Mouse (Mus musculus): ENCODE measurements at regions not wholly inside any gene's neighbourhood (a gene's known extent, or its start where the extent isn't known, plus 50 kb on each side); places are given as distances from the start of the nearest gene placed in this dataset.

GRCm38 (mm10) chr9:61199891-61200290 lies 172.3 kb upstream of the Tle3 start:
- TF ChIP-seq CTCF (IDR thresholded peaks at IDR 0.05; ENCODE audit: low read depth), result no peak
- DNase-seq, result peak; percentile 48
- Histone ChIP-seq H3K9ac (no peak overlapping the region), H3K27me3 (ENCODE audit: insufficient read depth, low read length) (no peaks in the 10 kb centered on the region), H3K27ac (ENCODE audit: low read depth) (no peak overlapping the region), H3K4me2 (no peak overlapping the region), H3K36me3 (ENCODE audit: insufficient read depth) (no peaks in the 10 kb centered on the region), H3K9me3 (ENCODE audit: low read depth, low read length) (no peaks in the 10 kb centered on the region), H3K4me3 (ENCODE audit: low read depth, low read length) (no peak overlapping the region), H3K4me1 (ENCODE audit: insufficient read depth) (peaks cover 7% of the 10 kb centered on the region; the same call in 1 of the 2 replicates)
- WGBS, result 14% methylated on average over 8 of the region's 8 CpGs
- peak; percentile 62; the same call in 1 of the 2 replicates for ATAC-seq (ENCODE audit: insufficient read depth)

DNA sequence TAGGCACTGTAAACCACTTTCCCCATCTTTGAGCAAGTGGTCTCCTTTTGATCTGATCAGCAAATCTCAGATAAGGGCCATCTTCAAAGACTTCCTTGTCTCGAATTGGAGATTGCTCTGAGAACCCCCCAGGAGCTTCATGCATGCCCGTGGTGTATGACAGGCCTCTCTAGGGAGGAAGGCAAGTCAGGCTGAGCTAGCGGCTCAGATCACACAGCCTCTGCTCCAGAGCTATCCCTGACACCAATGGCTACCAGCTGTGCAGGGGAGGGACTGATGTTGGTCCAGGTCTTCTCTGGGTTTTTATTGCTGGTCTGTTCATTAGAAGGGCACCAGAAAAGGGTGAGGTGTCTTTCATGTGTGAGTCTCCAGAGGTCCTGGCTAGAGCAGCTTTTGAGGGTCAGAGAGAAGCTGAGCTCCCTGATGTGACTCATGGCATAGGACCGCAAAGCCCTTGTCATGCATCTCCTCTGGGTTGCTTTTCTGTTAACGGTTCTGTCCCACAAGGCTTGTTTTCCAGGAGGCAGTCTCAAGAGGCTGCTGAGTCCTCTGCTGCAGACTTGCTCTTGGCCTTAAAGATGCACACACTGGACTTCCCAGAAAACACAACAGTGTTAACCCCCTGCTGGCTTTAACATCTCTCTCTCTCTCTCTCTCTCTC lies 171.7 kb upstream of the Tle3 start:
- Histone ChIP-seq H3K9me3 (ENCODE audit: low read depth, low read length) (no peaks in the 10 kb centered on the region), H3K27me3 (ENCODE audit: insufficient read depth, low read length) (no peaks in the 10 kb centered on the region), H3K27ac (ENCODE audit: low read depth) (no peak overlapping the region), H3K36me3 (ENCODE audit: insufficient read depth) (no peaks in the 10 kb centered on the region), H3K9ac (no peak overlapping the region), H3K4me3 (ENCODE audit: low read depth, low read length) (no peak overlapping the region), H3K4me2 (no peak overlapping the region), H3K4me1 (ENCODE audit: insufficient read depth) (peaks cover 7% of the 10 kb centered on the region; the same call in 1 of the 2 replicates)
- DNase-seq (peak; percentile 47), ATAC-seq (ENCODE audit: insufficient read depth) (no peak)
- no peak for TF ChIP-seq CTCF (IDR thresholded peaks at IDR 0.05; ENCODE audit: low read depth)
- 25% methylated on average over 5 of the region's 5 CpGs for WGBS

DNA sequence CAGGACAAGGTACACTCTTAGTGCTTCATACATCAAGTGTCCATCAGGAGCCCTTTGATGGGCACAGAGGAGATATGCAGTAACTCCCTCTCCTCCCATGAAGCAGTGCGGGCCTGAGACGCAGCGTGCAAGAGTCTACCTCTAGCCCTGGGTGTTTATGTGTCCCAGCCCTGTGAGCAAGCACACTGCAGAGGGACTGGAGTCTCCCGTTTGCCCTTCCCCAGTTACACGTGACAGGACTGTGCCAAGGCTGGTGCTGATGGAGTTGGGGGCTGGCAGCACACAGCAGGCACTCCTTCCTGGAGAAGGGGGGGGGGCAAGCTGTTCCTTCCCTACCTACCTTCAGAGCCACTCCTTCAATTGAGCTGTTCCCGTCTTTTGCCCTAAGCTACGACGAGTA lies 167.1 kb upstream of the Tle3 start:
- 75% methylated on average over 8 of the region's 8 CpGs for WGBS
- ATAC-seq (ENCODE audit: insufficient read depth), result no peak

DNA sequence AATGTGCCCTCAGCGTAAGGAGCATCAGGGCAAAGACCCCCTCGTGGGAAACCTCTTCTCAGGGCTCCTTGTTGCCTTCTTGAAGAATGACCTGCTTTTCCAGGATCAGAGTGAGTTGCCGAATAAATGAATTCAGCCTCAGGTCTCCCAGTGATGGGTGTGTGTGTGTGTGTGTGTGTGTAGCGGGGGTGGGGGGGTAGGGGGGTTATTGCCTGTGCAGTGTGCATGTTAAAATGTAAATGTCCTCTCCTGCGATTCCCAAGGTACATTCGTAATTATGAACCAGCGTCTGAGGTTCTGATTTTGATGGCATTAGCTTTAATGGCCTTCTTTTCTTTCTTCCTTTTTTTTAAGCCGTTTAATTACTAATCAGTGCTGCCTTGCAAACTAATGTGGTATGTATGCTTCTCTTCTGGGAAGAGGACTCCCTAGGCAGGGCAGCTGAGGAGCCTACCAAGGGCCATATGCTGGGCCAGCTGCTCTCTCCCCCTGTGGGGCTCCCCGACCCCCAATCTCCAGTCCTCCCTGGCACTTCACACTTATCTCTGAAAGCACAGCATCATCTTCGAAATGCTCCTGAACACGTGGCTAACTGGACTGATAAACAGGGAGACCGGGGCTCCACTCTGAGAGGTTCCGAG lies 165.3 kb upstream of the Tle3 start:
- WGBS, result 66% methylated on average over 13 of the region's 13 CpGs
- Histone ChIP-seq H3K27me3 (ENCODE audit: insufficient read depth, low read length) (0 out of 2 replicates have a peak, but pooled peaks cover 5% of the 10 kb centered on the region), H3K9me3 (ENCODE audit: low read depth, low read length) (no peaks in the 10 kb centered on the region), H3K4me3 (ENCODE audit: low read depth, low read length) (no peak overlapping the region), H3K27ac (ENCODE audit: low read depth) (no peak overlapping the region), H3K4me1 (ENCODE audit: insufficient read depth) (no peaks in the 10 kb centered on the region), H3K36me3 (ENCODE audit: insufficient read depth) (no peaks in the 10 kb centered on the region), H3K4me2 (no peak overlapping the region), H3K9ac (no peak overlapping the region)
- TF ChIP-seq CTCF (IDR thresholded peaks at IDR 0.05; ENCODE audit: low read depth), result no peak
- no peak for ATAC-seq (ENCODE audit: insufficient read depth)
- DNase-seq, result no peak

More for the DNA sequence above, 167.1 kb upstream of the Tle3 start:
- Histone ChIP-seq H3K27me3 (ENCODE audit: insufficient read depth, low read length) (0 out of 2 replicates have a peak, but pooled peaks cover 3% of the 10 kb centered on the region), H3K27ac (ENCODE audit: low read depth) (no peak overlapping the region), H3K9ac (no peak overlapping the region), H3K4me3 (ENCODE audit: low read depth, low read length) (no peak overlapping the region), H3K36me3 (ENCODE audit: insufficient read depth) (no peaks in the 10 kb centered on the region), H3K4me1 (ENCODE audit: insufficient read depth) (peaks cover 2% of the 10 kb centered on the region; the same call in 1 of the 2 replicates), H3K9me3 (ENCODE audit: low read depth, low read length) (no peaks in the 10 kb centered on the region), H3K4me2 (no peak overlapping the region)
- TF ChIP-seq CTCF (IDR thresholded peaks at IDR 0.05; ENCODE audit: low read depth), result no peak
- no peak for DNase-seq

- Histone ChIP-seq H3K4me3 (ENCODE audit: low read depth, low read length) (no peak overlapping the region), H3K27me3 (ENCODE audit: insufficient read depth, low read length) (0 out of 2 replicates have a peak, but pooled peaks cover 5% of the 10 kb centered on the region), H3K9me3 (ENCODE audit: low read depth, low read length) (no peaks in the 10 kb centered on the region), H3K36me3 (ENCODE audit: insufficient read depth) (no peaks in the 10 kb centered on the region), H3K4me1 (ENCODE audit: insufficient read depth) (no peaks in the 10 kb centered on the region), H3K27ac (ENCODE audit: low read depth) (no peak overlapping the region), H3K9ac (no peak overlapping the region), H3K4me2 (no peak overlapping the region)
- DNase-seq (no peak), ATAC-seq (ENCODE audit: insufficient read depth) (no peak)
- WGBS, result 90% methylated on average over 13 of the region's 13 CpGs
- no peak for TF ChIP-seq CTCF (IDR thresholded peaks at IDR 0.05; ENCODE audit: low read depth)
Measured at GRCm38 (mm10) chr9:61207423-61208150, 164.6 kb upstream of the Tle3 start.

- H3K27ac ChIP-seq (ENCODE audit: low read depth), result no peak overlapping the region
- WGBS, result 55% methylated on average over 4 of the region's 4 CpGs
- H3K4me2 ChIP-seq, result no peak overlapping the region
- no peak for TF ChIP-seq CTCF (IDR thresholded peaks at IDR 0.05; ENCODE audit: low read depth)
- no peak overlapping the region for H3K9ac ChIP-seq
- ATAC-seq (ENCODE audit: insufficient read depth), result no peak
- no peak overlapping the region for H3K4me3 ChIP-seq (ENCODE audit: low read depth, low read length)
- 0 out of 2 replicates have a peak, but pooled peaks cover 5% of the 10 kb centered on the region for H3K27me3 ChIP-seq (ENCODE audit: insufficient read depth, low read length)
- no peaks in the 10 kb centered on the region for H3K4me1 ChIP-seq (ENCODE audit: insufficient read depth)
- H3K36me3 ChIP-seq (ENCODE audit: insufficient read depth), result no peaks in the 10 kb centered on the region
- no peaks in the 10 kb centered on the region for H3K9me3 ChIP-seq (ENCODE audit: low read depth, low read length)
- DNase-seq, result no peak
Measured at GRCm38 (mm10) chr9:61211627-61212026, 160.5 kb upstream of the Tle3 start.

DNA sequence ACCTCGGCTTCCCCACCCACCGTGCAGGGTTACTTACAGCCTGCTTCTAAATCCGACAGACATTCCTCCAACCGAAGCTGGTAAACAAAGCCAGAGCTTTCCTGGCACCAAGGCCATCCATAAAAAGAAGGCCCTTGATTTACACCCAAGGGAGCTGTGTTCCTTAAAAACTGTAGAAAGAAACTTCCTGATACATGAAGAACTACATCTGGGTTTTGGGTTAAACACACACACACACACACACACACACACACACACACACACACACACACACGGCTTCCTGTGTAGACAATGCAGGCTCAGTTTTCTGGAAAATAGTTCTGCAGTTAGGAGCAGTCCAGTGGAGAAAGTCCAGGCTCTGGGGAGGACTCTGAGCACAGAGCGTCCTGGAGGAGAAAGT lies 157.2 kb upstream of the Tle3 start:
- Histone ChIP-seq H3K36me3 (ENCODE audit: insufficient read depth) (no peaks in the 10 kb centered on the region), H3K4me1 (ENCODE audit: insufficient read depth) (no peaks in the 10 kb centered on the region), H3K27ac (ENCODE audit: low read depth) (no peak overlapping the region), H3K9ac (no peak overlapping the region), H3K4me3 (ENCODE audit: low read depth, low read length) (no peak overlapping the region), H3K9me3 (ENCODE audit: low read depth, low read length) (no peaks in the 10 kb centered on the region), H3K4me2 (no peak overlapping the region), H3K27me3 (ENCODE audit: insufficient read depth, low read length) (0 out of 2 replicates have a peak, but pooled peaks cover 2% of the 10 kb centered on the region)
- no peak for ATAC-seq (ENCODE audit: insufficient read depth)
- TF ChIP-seq CTCF (IDR thresholded peaks at IDR 0.05; ENCODE audit: low read depth), result no peak
- WGBS, result 24% methylated on average over 6 of the region's 6 CpGs
- peak; percentile 44 for DNase-seq

All from lung, embryonic 14.5 days (tissue).